Mouse (Mus musculus): ENCODE measurements around the gene Ncoa7.

DNA sequence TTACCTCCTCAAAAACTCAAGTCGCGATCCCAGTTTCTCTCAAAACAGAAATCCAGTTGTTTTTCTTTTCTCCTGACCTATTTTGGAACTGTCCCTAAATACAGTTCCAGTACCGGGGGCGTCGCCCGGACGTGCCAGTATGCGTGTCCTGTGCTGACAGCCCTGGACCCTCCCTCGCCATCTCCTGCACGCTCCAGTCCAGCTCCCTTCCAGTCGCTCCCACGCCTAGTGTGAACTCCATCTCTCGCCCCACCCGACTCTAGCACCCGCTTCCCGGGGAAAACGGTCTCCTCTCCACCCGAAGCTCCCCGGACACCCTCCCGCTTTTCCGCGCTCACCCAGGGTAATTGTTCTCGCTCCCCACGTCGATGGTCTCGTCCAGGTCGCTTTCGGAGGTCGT lies 39.1 kb upstream of the Ncoa7 start:
- TF ChIP-seq CTCF (IDR thresholded peaks at IDR 0.05; ENCODE audit: borderline replicate concordance, extremely low read depth, insufficient read depth, insufficient read length) (no peak), POLR2A (IDR thresholded peaks at IDR 0.05; ENCODE audit: borderline replicate concordance, extremely low read depth, insufficient read depth, insufficient read length, poor library complexity, severe bottlenecking) (no peak)

Data from brain, embryonic 14.5 days (tissue).